Mouse (Mus musculus) liver, embryonic 14.5 days (tissue): Measurements from ENCODE around the gene Cfap74.

Experiments
- CTCF ChIP-seq: IDR thresholded peaks from 2 replicates; pipeline ENCODE4 v1.5.1; 2016; ENCODE audit warnings: antibody characterized with exemption, low read depth, control low read depth
- EP300 ChIP-seq: IDR thresholded peaks from 2 replicates; pipeline ENCODE4 v1.6.1; 2016; ENCODE audit warnings: antibody characterized with exemption, low read depth

DNA sequence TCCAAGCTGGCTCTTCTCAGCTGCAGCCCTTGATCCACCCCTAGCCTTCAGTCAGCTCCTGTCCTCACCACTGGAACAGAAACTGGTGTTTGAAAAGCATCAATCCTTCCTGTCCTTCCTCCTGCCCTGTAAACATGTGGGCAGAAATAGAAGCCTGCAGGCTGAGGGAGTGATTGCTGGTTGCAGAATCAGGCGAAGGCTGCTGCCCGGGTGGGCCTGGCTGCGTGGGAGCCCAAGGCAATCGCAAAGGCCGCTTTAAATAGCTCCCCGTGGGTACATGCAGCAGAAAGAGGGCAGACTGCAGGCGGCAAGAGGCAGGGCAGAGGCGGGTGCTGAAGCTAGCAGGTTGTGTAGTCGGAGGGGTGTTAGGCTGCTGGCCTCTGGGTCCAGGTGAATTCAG is 26.2 kb upstream of the Cfap74 start:
- TF ChIP-seq CTCF (no peak), EP300 (no peak)
